8 mouse cellular contexts compared by ENCODE assay signal in genomic region chr2:160621001-160621448, GRCm38 (mm10). TPM values are rescaled to one million over a fixed set of nuclear protein-coding genes. Genes with fewer than 3 reads are reported as not detected.
DNase-seq lines count a peak whose midpoint lies in the region; ATAC-seq lines count a peak whose summit lies in the region.

No protein-coding gene starts in this region.

- 50% methylated on average over 11 of the region's 11 CpGs for WGBS in limb, embryonic 12.5 days

- H3K4me1 ChIP-seq in limb, embryonic 12.5 days (replicated peaks), result peaks cover 17% of the 10 kb centered on the region

- no peaks in the 10 kb centered on the region for H3K36me3 ChIP-seq in limb, embryonic 12.5 days

- intact Hi-C loops in gastrocnemius, postnatal 14 days (cut with DNase I; ENCODE audit: low total_unique reads), result no loop called here

- H3K27me3 ChIP-seq in limb, embryonic 12.5 days, result no peaks in the 10 kb centered on the region

- peaks cover 5% of the 10 kb centered on the region; the same call in 1 of the 2 replicates for H3K9me3 ChIP-seq in limb, embryonic 12.5 days

- ATAC-seq in frontal cortex, adult (ENCODE audit: low TSS enrichment), result peak; percentile 38; the same call in 1 of the 2 replicates
- ATAC-seq in limb, embryonic 12.5 days (ENCODE audit: insufficient number of reproducible peaks, insufficient read depth, low FRiP score, low TSS enrichment, low read depth), result 0 out of 2 replicates have a peak, but pooled peaks have one; percentile 34

- no peak overlapping the region for H3K9ac ChIP-seq in limb, embryonic 12.5 days (replicated peaks)

- H3K4me3 ChIP-seq in limb, embryonic 12.5 days (replicated peaks), result no peak overlapping the region

- no peak overlapping the region for H3K4me2 ChIP-seq in limb, embryonic 12.5 days

- DNase-seq in frontal cortex, postnatal 14 days (ENCODE audit: low spot score in 2 of 2), result no peak
- DNase-seq in brain, adult 2 months (ENCODE audit: low read depth, low spot score), result peak; percentile 89
- DNase-seq in gastrocnemius, postnatal 14 days, result peak; percentile 84
- no peak for DNase-seq in thymus, postnatal 14 days
- no peak for DNase-seq in embryo, embryonic 10.5 days (ENCODE audit: low spot score)
- DNase-seq in spleen, postnatal 14 days (ENCODE audit: low spot score in 2 of 2), result no peak

- H3K27ac ChIP-seq in limb, embryonic 12.5 days, result 0 out of 2 replicates have a peak overlapping the region, but pooled peaks have one; percentile 23

RNA-seq across cellular contexts. Expression of gene Top1, which starts 24.7 kb away (rescaled TPM):
- total RNA-seq in gastrocnemius, postnatal 14 days (2021), result 10 to 100 TPM; 37.7 to 40.5 TPM
- 111 and 117 TPM in 2 replicates for polyA plus RNA-seq in limb, embryonic 12.5 days (2016; fragmentation: Nextera tagmentation; extraction: Ambion mirVana)

Comparison
In these comparisons a context has a peak if more than half of its experiments do, and no peak if none do; other contexts are left out.
1. DNase-seq: peak in brain, adult 2 months (single experiment) and gastrocnemius, postnatal 14 days (single experiment); none in frontal cortex, postnatal 14 days (0 of 2), thymus, postnatal 14 days (single experiment), embryo, embryonic 10.5 days (single experiment) and spleen, postnatal 14 days (0 of 2).